Mouse (Mus musculus) cortical plate, adult 2 months (tissue): ENCODE measurements around the gene Kcnh7. TPM values are rescaled to one million over a fixed set of nuclear protein-coding genes. Genes with fewer than 3 reads are reported as not detected.

ENCODE experiments used
- H3K27ac ChIP-seq: fragments of 200-500 bp; 2 replicates; pipeline ENCODE4 v1.5.1; 2012; ENCODE audit warnings: low read length, control low read depth, inconsistent platforms; ENCODE audit not compliant: insufficient read depth
- H3K4me1 ChIP-seq: fragments of 200-500 bp; 2 replicates; pipeline ENCODE4 v1.6.1; 2011; ENCODE audit warnings: low read length; ENCODE audit not compliant: control insufficient read depth, insufficient read depth
- H3K4me3 ChIP-seq: fragments of 200-500 bp; 2 replicates; pipeline ENCODE4 v1.5.1; 2011; ENCODE audit warnings: mild to moderate bottlenecking, low read length, control low read depth; ENCODE audit not compliant: insufficient read depth
- CTCF ChIP-seq: fragments of 200-500 bp; IDR thresholded peaks from 2 replicates; pipeline ENCODE4 v1.5.1; 2011; ENCODE audit warnings: mild to moderate bottlenecking, control low read depth, low read length; ENCODE audit not compliant: insufficient read depth; ENCODE audit errors: extremely low read depth
- POLR2A ChIP-seq: fragments of 200-500 bp; IDR thresholded peaks from 2 replicates; pipeline ENCODE4 v1.6.1; 2011; ENCODE audit warnings: mild to moderate bottlenecking, low read length, control low read depth; ENCODE audit not compliant: insufficient read depth; ENCODE audit errors: extremely low read depth
- polyA plus RNA-seq: library from polyadenylated mRNA; depleted of rRNA; stranded (reverse); fragments of >200 nt; gene quantifications from 2 replicates; pipeline ENCODE4 v1.2.3, GENCODE M21; 2012

Gene Kcnh7
- polyA plus RNA-seq, 1 experiment: 26.9 TPM

DNA sequence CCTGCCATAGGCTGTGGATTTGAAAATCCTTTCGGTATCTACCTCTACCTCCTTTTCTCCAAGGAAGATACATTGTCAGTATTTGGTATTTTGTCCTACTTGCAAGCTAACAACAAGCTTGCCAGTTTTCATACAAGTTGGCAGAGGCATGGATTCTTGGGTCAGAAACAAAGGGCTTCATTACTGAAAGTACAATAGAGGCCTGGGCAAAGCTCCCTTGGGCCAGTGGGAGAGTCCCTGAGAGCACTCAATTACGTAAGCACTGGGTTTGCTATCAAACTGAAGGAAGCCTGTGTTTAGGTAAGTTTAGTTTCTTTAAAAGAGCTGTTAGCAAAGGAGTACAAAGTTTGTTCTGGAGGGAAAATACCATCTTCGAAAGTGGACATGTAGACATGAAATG is 521.5 kb downstream of the Kcnh7 start:
- Histone ChIP-seq H3K4me1 (no peaks in the 10 kb centered on the region; the same call in 1 of the 2 replicates), H3K4me3 (no peak overlapping the region), H3K27ac (no peak overlapping the region)
- no peak for TF ChIP-seq CTCF
- TF ChIP-seq POLR2A: no peak

DNA sequence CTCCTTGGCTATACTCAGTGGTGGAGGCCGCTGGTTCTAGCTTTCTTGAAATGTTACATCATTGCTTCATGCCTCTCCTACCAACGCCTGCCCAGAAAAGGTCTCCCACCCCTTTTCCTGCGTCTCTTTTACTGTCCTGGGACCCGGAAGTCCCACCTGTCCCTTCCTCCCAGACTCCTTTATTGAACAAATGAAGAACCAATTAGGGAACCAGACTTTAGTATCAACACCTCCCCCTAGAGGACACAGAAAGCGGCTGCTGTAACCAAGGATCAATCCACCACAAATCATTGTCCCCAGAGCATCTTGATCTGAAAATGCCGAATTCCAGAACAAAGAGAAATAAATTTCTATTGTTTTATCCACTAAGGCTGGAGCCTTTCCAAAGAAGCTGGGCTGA is 523.5 kb downstream of the Kcnh7 start:
- H3K27ac ChIP-seq: no peak overlapping the region
- H3K4me1 ChIP-seq: no peaks in the 10 kb centered on the region; the same call in 1 of the 2 replicates
- TF ChIP-seq CTCF (no peak), POLR2A (no peak)
- no peak overlapping the region for H3K4me3 ChIP-seq

DNA sequence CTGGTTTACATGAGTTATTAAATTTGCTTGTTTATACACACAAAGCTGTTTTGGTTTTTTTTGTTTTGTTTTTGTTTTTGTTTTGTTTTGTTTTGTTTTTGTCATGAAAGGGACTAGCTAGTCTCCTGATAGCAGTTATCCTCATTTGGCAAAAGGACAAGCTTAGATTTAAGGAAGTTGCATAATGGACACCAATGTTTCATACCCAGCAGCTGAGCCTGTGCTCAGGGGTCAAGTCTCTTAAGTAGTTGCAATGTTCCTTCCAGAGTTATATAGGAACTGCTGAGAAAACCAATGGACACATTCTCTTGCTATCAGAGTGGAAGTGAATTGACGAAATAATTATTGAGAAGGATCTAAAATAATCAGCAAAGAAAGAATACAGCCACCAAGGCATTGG is 528.0 kb downstream of the Kcnh7 start:
- Histone ChIP-seq H3K27ac (no peak overlapping the region), H3K4me3 (no peak overlapping the region), H3K4me1 (no peaks in the 10 kb centered on the region)
- TF ChIP-seq POLR2A (no peak), CTCF (no peak)

DNA sequence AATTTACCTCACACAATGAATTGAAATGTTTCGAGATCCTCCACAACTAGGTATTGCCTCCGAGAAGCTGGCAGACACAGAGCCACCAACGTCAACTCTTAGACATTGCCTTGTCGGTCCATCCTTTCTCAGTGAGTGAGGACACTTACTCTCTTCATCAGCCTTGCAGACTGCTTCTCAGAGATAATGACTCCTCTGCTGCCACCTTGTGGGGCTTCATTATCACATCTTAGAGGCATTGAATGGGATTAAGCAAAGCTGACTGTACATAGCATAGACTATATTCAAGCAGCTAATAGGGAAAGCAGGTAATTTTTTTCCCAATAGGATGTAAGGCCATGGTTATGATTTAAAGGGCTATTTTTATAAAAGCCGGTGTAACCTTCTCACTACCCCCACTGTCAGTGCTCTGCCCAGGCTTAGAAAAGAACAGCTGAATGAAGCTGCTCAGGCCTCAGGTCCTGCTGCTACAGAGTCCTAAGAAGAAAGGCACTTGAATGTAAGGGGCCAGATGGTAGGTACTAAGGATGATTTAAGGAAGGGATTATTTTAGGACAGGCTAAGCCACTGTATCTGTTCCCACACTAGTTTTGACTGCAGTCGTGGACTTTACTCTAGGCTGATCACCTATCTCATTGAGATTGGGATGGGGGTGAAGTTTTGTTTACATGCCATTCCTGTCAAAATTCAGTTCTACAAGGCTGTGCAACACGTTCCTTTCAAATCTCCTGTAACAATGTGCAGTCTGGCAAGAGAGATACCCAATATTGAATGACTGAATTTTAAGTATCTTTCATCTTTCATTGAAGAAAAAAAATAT is 529.4 kb downstream of the Kcnh7 start:
- Histone ChIP-seq H3K4me3 (no peak overlapping the region), H3K27ac (no peak overlapping the region), H3K4me1 (no peaks in the 10 kb centered on the region)
- no peak for TF ChIP-seq POLR2A
- TF ChIP-seq CTCF: peak; percentile 62

DNA sequence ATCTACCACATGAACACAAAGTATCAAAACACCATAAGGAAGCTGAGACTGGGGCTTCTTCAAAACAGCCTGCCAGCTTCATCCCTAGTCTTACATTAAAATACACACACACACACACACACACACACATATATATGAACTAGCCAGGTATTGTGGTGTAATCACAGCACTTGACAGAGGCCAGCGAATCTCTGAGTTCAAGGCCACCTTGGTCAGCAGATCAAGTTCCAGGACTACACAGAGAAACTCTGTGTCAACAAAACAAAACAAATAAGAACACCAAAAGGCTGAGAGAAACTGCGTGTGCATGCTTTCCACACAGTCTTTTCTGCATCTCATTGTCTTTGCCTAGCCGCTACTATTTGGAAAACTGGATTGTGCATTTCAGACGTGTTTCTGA is 531.6 kb downstream of the Kcnh7 start:
- Histone ChIP-seq H3K27ac (no peak overlapping the region), H3K4me1 (no peaks in the 10 kb centered on the region), H3K4me3 (no peak overlapping the region)
- TF ChIP-seq CTCF (no peak), POLR2A (no peak)

DNA sequence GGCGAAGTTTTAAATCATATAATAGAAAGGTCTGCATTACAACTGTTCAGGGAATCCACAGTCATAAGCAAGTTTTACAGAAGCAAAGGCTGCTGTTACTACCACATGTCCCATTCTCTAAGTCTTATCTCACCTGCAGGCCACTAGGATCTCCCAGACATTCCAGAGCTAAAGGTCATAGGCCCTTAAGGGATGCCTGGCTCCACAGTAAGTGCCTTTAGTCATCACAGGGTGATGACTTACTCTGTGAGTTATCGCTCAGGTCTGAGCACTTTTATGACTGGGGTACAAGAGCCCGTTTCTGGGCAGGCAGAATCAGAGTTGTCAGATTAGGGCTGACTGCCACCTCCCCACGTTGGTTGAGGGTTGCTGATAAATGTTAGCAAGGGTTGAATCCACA is 532.2 kb downstream of the Kcnh7 start:
- no peak for TF ChIP-seq CTCF
- no peak for TF ChIP-seq POLR2A
- no peaks in the 10 kb centered on the region for H3K4me1 ChIP-seq
- H3K4me3 ChIP-seq: no peak overlapping the region
- no peak overlapping the region for H3K27ac ChIP-seq

DNA sequence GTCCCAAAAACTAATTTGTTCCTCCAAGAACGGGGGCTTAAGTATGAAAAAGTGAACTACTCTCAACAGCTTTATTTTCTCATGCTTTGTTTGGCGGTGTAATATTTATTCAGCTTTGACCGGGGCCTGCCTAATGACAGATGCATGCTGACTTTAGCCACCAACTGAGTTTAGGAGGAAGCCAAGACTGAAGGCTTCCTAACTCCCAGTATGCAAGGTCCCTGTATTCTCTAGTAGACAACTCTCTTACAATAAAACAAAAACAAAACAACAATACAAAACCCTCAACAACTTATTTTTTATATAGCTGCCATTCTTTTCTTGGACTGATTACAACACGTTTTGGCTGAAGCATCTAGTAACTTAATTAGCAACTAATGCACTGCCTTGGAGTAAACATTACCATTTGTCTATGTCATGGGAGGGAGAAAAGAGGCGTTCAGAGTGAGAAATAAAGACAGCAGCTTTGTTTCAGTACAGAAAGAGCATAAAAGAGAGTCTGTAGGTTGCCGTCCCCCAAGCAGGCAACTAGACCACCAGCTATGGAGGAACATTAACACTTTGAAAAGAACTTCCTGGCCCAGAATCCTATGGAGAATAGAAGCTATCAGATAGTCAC is 537.3 kb downstream of the Kcnh7 start:
- H3K27ac ChIP-seq: no peak overlapping the region
- peak overlapping the region; percentile 55; the same call in 1 of the 2 replicates for H3K4me3 ChIP-seq
- no peak for TF ChIP-seq CTCF

DNA sequence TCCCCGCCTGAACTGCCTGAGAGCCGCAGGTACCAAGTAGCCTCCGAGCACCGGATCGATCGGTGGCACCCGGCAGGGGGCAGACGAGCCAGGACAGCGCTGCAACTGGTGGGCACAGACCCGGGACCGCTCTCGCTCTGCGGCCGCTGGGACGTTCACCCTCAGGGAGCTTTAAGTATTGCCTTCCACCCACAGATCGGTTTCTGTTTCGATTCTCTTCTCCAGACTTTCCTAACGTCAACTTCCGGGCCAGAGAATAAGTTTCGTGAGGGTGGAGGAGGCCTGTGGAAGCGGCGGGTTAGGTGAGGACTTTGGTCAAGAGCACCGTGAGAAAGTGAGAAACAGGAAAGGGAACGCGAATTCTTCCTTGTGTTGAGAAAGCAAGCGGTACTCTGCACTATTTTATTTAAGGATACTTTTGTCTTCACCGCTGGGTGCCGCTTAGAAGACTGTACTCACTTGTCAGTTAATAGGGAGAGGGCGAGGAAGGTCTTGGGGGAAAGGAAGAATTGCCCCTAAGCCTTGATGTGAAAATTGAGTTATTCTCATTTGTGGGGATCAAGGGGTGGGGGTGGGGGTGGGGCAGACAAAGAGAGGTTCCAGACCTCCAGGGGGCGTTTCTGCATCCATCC is 538.0 kb downstream of the Kcnh7 start, which contains the start of gene Ifih1:
Gene Ifih1, minus strand, starts transcription at position 242 of the 632 bp plus-strand sequence.
- no peak within 1 kb of the TSS for H3K27ac ChIP-seq
- H3K4me3 ChIP-seq: peak within 1 kb of the TSS; percentile 55
- no peaks in the 10 kb centered on the region for H3K4me1 ChIP-seq
- TF ChIP-seq CTCF (no peak), POLR2A (no peak)

More for the DNA sequence above, 537.3 kb downstream of the Kcnh7 start:
- H3K4me1 ChIP-seq: no peaks in the 10 kb centered on the region

DNA sequence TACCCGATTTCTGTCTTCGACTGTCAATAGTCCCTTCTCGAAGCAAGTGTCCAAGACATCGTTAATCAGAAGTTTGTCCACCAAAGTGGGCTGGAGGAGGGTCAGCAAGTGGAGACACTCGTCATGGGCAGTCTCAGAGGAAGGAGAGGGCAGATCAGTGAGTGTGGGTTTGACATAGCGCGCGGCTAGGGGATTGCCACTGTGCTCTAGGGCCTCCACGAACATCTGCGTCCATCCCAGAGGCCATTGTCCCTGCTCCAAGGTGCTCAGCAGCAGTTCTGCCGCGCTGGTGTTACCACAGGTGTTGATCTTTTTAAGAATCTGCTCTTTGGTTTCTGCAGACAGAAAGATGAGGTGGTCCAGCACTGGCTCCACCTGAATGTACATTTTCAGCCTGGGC is 538.6 kb downstream of the Kcnh7 start:
- no peak overlapping the region for H3K27ac ChIP-seq
- H3K4me1 ChIP-seq: no peaks in the 10 kb centered on the region
- peak overlapping the region; percentile 55 for H3K4me3 ChIP-seq
- TF ChIP-seq POLR2A: no peak
- no peak for TF ChIP-seq CTCF
